Mouse (Mus musculus) CH12.LX (cell line): ENCODE data around the gene Slc35c2. TPM values are rescaled to one million over a fixed set of nuclear protein-coding genes. Genes with fewer than 3 reads are reported as not detected.
A peak's percentile ranks its signal among the peaks of the same experiment; 100 is the strongest.

ENCODE experiments used
- DNase-seq: peaks from one replicate; pipeline ENCODE4 v3.0.0-alpha.2; 2013; ENCODE audit errors: extremely low read depth
- H3K27ac ChIP-seq: 2 replicates; pipeline ENCODE4 v1.5.1; 2012; ENCODE audit warnings: low read depth, mild to moderate bottlenecking, control low read depth, moderate library complexity; ENCODE audit not compliant: insufficient read depth
- H3K27me3 ChIP-seq: replicated peaks from 2 replicates; pipeline ENCODE3; 2012; ENCODE audit warnings: inconsistent platforms
- H3K36me3 ChIP-seq, 2 experiments: replicated peaks in 1 of 2; 2 replicates each; pipeline versions ENCODE3 to v1.6.1; 2012; ENCODE audit warnings: inconsistent platforms in 1 of 2, low read length in 1 of 2, mild to moderate bottlenecking in 1 of 2, mixed read lengths in 1 of 2, moderate library complexity in 1 of 2; ENCODE audit not compliant: control insufficient read depth in 1 of 2, insufficient read depth in 1 of 2
- H3K4me1 ChIP-seq, 2 experiments: 2 replicates each; pipeline ENCODE4 v1.6.1; 2012; ENCODE audit warnings: inconsistent platforms in 1 of 2, moderate library complexity in 1 of 2; ENCODE audit not compliant: insufficient read depth in 2 of 2, control insufficient read depth in 1 of 2
- H3K4me2 ChIP-seq: 2 replicates; pipeline ENCODE4 v1.6.1; 2012; ENCODE audit warnings: low read depth, mild to moderate bottlenecking, control low read depth; ENCODE audit not compliant: poor library complexity, insufficient read depth, severe bottlenecking
- H3K4me3 ChIP-seq, 3 experiments: fragments of 150-350 bp in 1 of 3; sonication (generic) in 1 of 3; replicated peaks in 1 of 3; 2 replicates each; pipeline versions ENCODE3 to v1.5.1; 2011 to 2012; ENCODE audit warnings: low read depth in 2 of 3, low read length in 2 of 3, mild to moderate bottlenecking in 2 of 3, moderate library complexity in 2 of 3, control low read depth in 1 of 3, improper control_type of control experiment in 1 of 3, inconsistent platforms in 1 of 3, mixed read lengths in 1 of 3; ENCODE audit not compliant: poor library complexity in 1 of 3
- H3K79me2 ChIP-seq: replicated peaks from 2 replicates; pipeline ENCODE4 v1.6.1; 2012; ENCODE audit warnings: mild to moderate bottlenecking, moderate library complexity; ENCODE audit not compliant: control insufficient read depth, poor library complexity, insufficient read depth, severe bottlenecking; ENCODE audit errors: extremely low read depth
- H3K9ac ChIP-seq: 2 replicates; pipeline ENCODE4 v1.6.1; 2012; ENCODE audit warnings: low read depth, mild to moderate bottlenecking, control low read depth, moderate library complexity; ENCODE audit not compliant: insufficient read depth
- H3K9me3 ChIP-seq: replicated peaks from 2 replicates; pipeline ENCODE3; 2012; ENCODE audit warnings: low read length, inconsistent platforms, mixed read lengths
- BHLHE40 ChIP-seq: IDR thresholded peaks from 2 replicates; pipeline ENCODE4 v1.6.1; 2011; ENCODE audit warnings: mild to moderate bottlenecking, low read depth, low read length, improper control_type of control experiment
- CHD1 ChIP-seq: IDR thresholded peaks from 2 replicates; pipeline ENCODE4 v1.6.1; 2012; ENCODE audit warnings: low read depth, low read length, improper control_type of control experiment, inconsistent platforms
- CTCF ChIP-seq, 2 experiments: IDR thresholded peaks in 1 of 2; conservative IDR thresholded peaks in 1 of 2; 2 replicates each; pipeline ENCODE4 v1.5.1; 2011 to 2012; ENCODE audit warnings: low read depth in 2 of 2, low read length in 2 of 2, improper control_type of control experiment in 1 of 2, inconsistent platforms in 1 of 2, mild to moderate bottlenecking in 1 of 2, moderate library complexity in 1 of 2
- E2F4 ChIP-seq: IDR thresholded peaks from 2 replicates; pipeline ENCODE4 v1.6.1; 2011; ENCODE audit warnings: low read depth, low read length, improper control_type of control experiment; ENCODE audit not compliant: insufficient replicate concordance
- EP300 ChIP-seq: IDR thresholded peaks from 2 replicates; pipeline ENCODE4 v1.6.1; 2011; ENCODE audit warnings: low read length, improper control_type of control experiment
- ETS1 ChIP-seq: conservative IDR thresholded peaks from 2 replicates; pipeline ENCODE4 v1.6.1; 2012; ENCODE audit warnings: low read depth, mild to moderate bottlenecking, inconsistent platforms, low read length, improper control_type of control experiment, moderate library complexity
- GABPA ChIP-seq: IDR thresholded peaks from 2 replicates; pipeline ENCODE4 v1.6.1; 2012; ENCODE audit warnings: low read depth, low read length, improper control_type of control experiment, inconsistent platforms; ENCODE audit not compliant: insufficient replicate concordance
- HCFC1 ChIP-seq: IDR thresholded peaks from 2 replicates; pipeline ENCODE4 v1.6.1; 2012; ENCODE audit warnings: low read depth, mild to moderate bottlenecking, inconsistent platforms, low read length, improper control_type of control experiment
- IRF4 ChIP-seq: IDR thresholded peaks from 2 replicates; pipeline ENCODE4 v1.6.1; 2014; ENCODE audit warnings: low read depth, mild to moderate bottlenecking, inconsistent platforms, low read length, improper control_type of control experiment
- MAX ChIP-seq: IDR thresholded peaks from 2 replicates; pipeline ENCODE4 v1.6.1; 2011; ENCODE audit warnings: low read length, improper control_type of control experiment
- MXI1 ChIP-seq: IDR thresholded peaks from 2 replicates; pipeline ENCODE4 v1.6.1; 2011; ENCODE audit warnings: mild to moderate bottlenecking, low read depth, low read length, improper control_type of control experiment
- MYC ChIP-seq: IDR thresholded peaks from 2 replicates; pipeline ENCODE4 v1.6.1; 2011; ENCODE audit warnings: low read depth, mild to moderate bottlenecking, improper control_type of control experiment, low read length
- NRF1 ChIP-seq: IDR thresholded peaks from 2 replicates; pipeline ENCODE4 v1.6.1; 2014; ENCODE audit warnings: low read depth, mild to moderate bottlenecking, inconsistent platforms, low read length, improper control_type of control experiment, moderate library complexity
- PAX5 ChIP-seq: IDR thresholded peaks from 2 replicates; pipeline ENCODE4 v1.6.1; 2012; ENCODE audit warnings: low read length, inconsistent platforms, mixed read lengths
- POLR2AphosphoS2 ChIP-seq: IDR thresholded peaks from 2 replicates; pipeline ENCODE4 v1.6.1; 2011; ENCODE audit warnings: low read depth, low read length, improper control_type of control experiment
- RCOR1 ChIP-seq: conservative IDR thresholded peaks from 2 replicates; pipeline ENCODE4 v1.6.1; 2012; ENCODE audit warnings: low read depth, mild to moderate bottlenecking, inconsistent platforms, low read length, improper control_type of control experiment
- TBP ChIP-seq: conservative IDR thresholded peaks from 2 replicates; pipeline ENCODE4 v1.6.1; 2011; ENCODE audit warnings: low read depth, low read length, improper control_type of control experiment
- TCF12 ChIP-seq: IDR thresholded peaks from 2 replicates; pipeline ENCODE4 v1.6.1; 2014; ENCODE audit warnings: low read depth, mild to moderate bottlenecking, inconsistent platforms, low read length, improper control_type of control experiment
- UBTF ChIP-seq: IDR thresholded peaks from 2 replicates; pipeline ENCODE4 v1.6.1; 2012; ENCODE audit warnings: low read depth, mild to moderate bottlenecking, inconsistent platforms, low read length, improper control_type of control experiment, moderate library complexity
- USF1 ChIP-seq: IDR thresholded peaks from 2 replicates; pipeline ENCODE4 v1.6.1; 2014; ENCODE audit warnings: low read depth, mild to moderate bottlenecking, inconsistent platforms, low read length, improper control_type of control experiment
- ZKSCAN1 ChIP-seq: IDR thresholded peaks from 2 replicates; pipeline ENCODE4 v1.6.1; 2012; ENCODE audit warnings: low read depth, inconsistent platforms, low read length, improper control_type of control experiment, borderline replicate concordance
- dilution Hi-C: fragments of 300-500 bp; cut with MboI; formaldehyde crosslinking; loops from 2 replicates; pipeline ENCODE4 v1.14.3; 2020; ENCODE audit warnings: low sequenced_read_pairs; ENCODE audit not compliant: extremely low pct_unique_long_range_greater_than_20kb, extremely low pct_ligation_motif_present
- in situ Hi-C: fragments of 300-500 bp; cut with MboI; formaldehyde crosslinking; loops from 3 replicates; pipeline ENCODE4 v1.14.3; 2019; ENCODE audit warnings: low sequenced_read_pairs, low pct_ligation_motif_present, low pct_unique_long_range_greater_than_20kb, mixed read lengths
- polyA plus RNA-seq: library from polyadenylated mRNA; unstranded; fragments of >175 nt; gene quantifications from 2 replicates; pipeline ENCODE4 v1.2.1, GENCODE M21; 2012; ENCODE audit warnings: low read depth; ENCODE audit not compliant: insufficient read length
- total RNA-seq, 2 experiments: library from RNA; depleted of rRNA; stranded (reverse); fragments of 300-350 nt in 1 of 2; fragments of >200 nt in 1 of 2; gene quantifications; 2 replicates each; pipeline ENCODE4 v1.2.3; 2012 to 2014

The Slc35c2 gene
- total and polyA plus RNA-seq, 3 experiments = 45.5 to 57.8 (median 55.3) TPM

GRCm38 (mm10) chr2:165239533-165240144, 48.0 kb downstream of the Slc35c2 start (continued):
- peak; percentile 38; the same call in 1 of the 2 replicates for TF ChIP-seq ETS1

DNA sequence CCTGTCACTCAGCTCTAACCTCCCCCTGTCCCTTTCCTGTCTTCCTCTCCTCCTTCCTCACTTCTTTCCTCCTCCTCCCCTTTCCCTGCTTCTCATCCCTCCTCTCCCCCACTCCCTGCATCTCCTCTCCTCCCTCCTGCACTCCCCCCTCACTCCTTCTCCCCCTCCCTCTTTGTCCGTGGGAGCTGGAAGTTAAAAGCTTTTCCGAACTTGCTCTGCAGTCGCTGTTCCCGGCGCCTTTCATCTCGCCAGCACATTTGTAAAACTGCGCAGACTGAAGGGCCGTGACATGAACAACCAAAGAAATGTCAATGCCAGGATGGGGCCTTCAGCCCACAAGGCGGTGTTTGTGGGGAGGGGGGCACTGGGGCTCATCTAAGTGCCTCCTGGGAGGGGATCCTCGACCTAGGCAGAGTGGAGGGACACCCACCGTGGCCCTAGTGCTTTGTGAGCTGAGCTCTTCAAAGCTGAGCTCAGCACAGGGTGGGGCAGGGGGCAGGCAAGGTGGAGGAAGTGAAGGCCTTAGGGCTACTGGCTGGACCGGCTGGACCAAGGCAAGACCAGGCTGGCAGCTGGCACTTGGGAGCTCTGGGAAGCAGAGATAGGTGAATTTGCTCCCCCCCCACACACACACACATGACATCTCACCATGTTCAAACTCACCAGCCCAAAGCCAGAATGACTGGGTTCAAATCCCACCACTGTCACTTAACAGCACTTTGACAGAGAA, 49.1 kb downstream of the Slc35c2 start:
- Histone ChIP-seq H3K79me2 (no peaks in the 10 kb centered on the region), H3K9ac (no peak overlapping the region), H3K9me3 (peaks cover 13% of the 10 kb centered on the region), H3K27ac (no peak overlapping the region), H3K4me2 (no peak overlapping the region), H3K36me3 (no peaks in the 10 kb centered on the region), H3K27me3 (peaks cover 90% of the 10 kb centered on the region), H3K4me1 (peaks cover 25 to 29% of the 10 kb centered on the region in 2 experiments), H3K4me3 (no peak overlapping the region)
- no peak for TF ChIP-seq EP300
- no peak for DNase-seq
- dilution Hi-C loops = no loop called here
- in situ Hi-C loops = no loop called here

DNA sequence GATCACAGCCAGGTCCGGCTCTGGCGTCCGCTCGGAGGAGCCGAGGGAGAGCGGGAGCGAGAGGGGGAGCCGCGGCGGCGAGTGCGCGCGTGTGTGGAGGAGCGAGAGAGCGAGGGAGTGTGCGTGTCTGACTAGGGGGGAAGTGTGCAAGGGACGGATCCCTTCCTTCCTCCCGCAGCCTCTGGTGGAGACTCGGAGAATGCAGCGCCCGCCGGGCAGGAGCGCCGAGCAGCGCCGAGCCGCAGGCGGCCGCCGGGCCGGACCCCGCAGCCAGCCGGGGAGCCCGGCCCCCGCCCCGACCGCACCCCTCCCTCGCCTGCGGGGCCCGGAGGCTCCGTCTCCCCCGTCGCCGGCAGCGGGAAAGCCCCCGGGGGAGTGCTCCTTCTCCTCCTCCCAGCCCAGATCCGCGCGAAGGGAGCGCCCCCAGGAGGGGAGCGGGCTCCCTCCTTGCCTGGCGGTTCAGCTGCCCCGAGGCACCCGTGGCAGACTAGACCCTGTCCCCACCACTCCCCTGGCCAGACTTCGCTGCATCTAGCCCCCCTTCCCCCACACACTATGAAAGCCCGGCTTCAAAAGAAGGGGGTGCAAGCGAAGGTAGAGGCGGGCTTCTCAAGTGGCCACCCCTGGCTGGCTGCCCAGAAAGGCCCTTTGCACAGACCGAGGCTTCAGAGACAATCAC, 52.9 kb downstream of the Slc35c2 start, which contains the start of gene Cdh22:
Gene Cdh22, minus strand, starts transcription at position 241 of the 679 bp plus-strand sequence.
- H3K4me2 ChIP-seq = peak within 1 kb of the TSS; percentile 23
- in situ Hi-C loops = no loop called here

DNA sequence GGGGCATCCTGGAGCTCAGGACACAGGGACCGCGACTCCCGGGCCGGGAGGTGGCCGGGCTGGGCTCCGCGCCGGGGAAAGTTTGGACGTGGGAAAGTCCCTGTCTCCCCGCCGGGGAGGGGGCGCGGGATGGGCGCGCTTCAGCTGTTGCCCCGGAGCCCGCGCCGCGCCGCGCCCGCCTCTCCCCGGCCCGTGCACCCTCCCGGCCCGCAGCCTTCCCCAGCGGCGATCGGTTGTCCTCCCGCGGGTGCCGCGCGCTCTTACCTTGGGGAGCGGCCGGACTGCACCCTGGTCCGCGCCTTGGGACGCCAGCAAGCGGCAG, 53.4 kb downstream of the Slc35c2 start:
- in situ Hi-C loops (no loop called here), dilution Hi-C loops (no loop called here)
- no peaks in the 10 kb centered on the region for H3K79me2 ChIP-seq
- no peaks in the 10 kb centered on the region for H3K36me3 ChIP-seq
- H3K27me3 ChIP-seq = peaks cover 92% of the 10 kb centered on the region
- H3K4me1 ChIP-seq = peaks cover 3 to 7% of the 10 kb centered on the region in 2 experiments; a peak in 3 of 4 replicates
- H3K27ac ChIP-seq = no peak overlapping the region
- H3K4me3 ChIP-seq = peak overlapping the region in 1 of 3 experiments; percentile 39
- no peak overlapping the region for H3K9ac ChIP-seq
- TF ChIP-seq TBP (no peak), RCOR1 (no peak), MAX (no peak), CTCF (conservative IDR thresholded peaks at IDR 0.05 in 1 of 2, IDR thresholded peaks at IDR 0.05 in 1 of 2; ENCODE audit: low read depth in 2 of 2, low read length in 2 of 2) (no peak), E2F4 (no peak), PAX5 (no peak), HCFC1 (no peak), IRF4 (no peak), MXI1 (no peak), POLR2AphosphoS2 (no peak), TCF12 (no peak), EP300 (no peak), GABPA (no peak), BHLHE40 (no peak)
- no peak for DNase-seq
- peak overlapping the region; percentile 23 for H3K4me2 ChIP-seq
- peaks cover 14% of the 10 kb centered on the region for H3K9me3 ChIP-seq

More for the DNA sequence above, 52.9 kb downstream of the Slc35c2 start, which contains the start of gene Cdh22:
- dilution Hi-C loops = no loop called here
- H3K79me2 ChIP-seq = no peaks in the 10 kb centered on the region
- no peak within 1 kb of the TSS for H3K9ac ChIP-seq
- H3K9me3 ChIP-seq = peaks cover 14% of the 10 kb centered on the region
- no peaks in the 10 kb centered on the region for H3K36me3 ChIP-seq
- TF ChIP-seq MXI1 (no peak), ETS1 (no peak), USF1 (no peak), UBTF (no peak), NRF1 (no peak), ZKSCAN1 (no peak), MYC (no peak), CHD1 (no peak)
- H3K27me3 ChIP-seq = peaks cover 92% of the 10 kb centered on the region
- peaks cover 8 to 11% of the 10 kb centered on the region in 2 experiments for H3K4me1 ChIP-seq
- peak within 1 kb of the TSS in 1 of 3 experiments; percentile 39 for H3K4me3 ChIP-seq
- H3K27ac ChIP-seq = no peak within 1 kb of the TSS
- no peak for DNase-seq
